Mouse (Mus musculus): Measurements from ENCODE around the gene Pgpep1. TPM values are rescaled to one million over a fixed set of nuclear protein-coding genes. Genes with fewer than 3 reads are reported as not detected.
A peak's percentile ranks its signal among the peaks of the same experiment; 100 is the strongest.

Gene Pgpep1
- total and polyA plus RNA-seq, 2 experiments from 2014 or later: 44.2 to 65.7 TPM

DNA sequence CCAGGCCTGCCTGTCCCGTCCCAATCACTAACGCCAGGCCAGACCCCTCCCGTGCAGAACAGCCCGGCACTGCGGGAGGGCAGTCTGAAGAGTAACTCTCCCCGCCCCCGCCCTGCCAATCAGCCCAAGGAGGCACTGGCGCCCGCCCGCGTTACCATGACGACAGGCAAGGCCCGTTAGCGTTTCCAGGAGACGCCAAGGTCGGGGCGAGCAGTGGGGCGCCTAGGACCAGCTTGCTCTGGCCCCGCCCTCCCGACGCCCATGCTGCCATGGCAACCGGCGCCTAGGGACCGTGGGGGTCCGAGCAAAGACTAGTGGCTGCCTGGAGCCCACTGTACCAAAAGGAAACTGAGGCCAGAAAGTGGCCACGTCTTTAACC is 58.9 kb downstream of the Pgpep1 start:
- Histone ChIP-seq H3K36me3 (ENCODE audit: insufficient read depth, low read length) (no peaks in the 10 kb centered on the region), H3K9ac (replicated peaks; ENCODE audit: low read length) (0 out of 2 replicates have a peak overlapping the region, but pooled peaks have one; percentile 13), H3K4me2 (ENCODE audit: low read depth, low read length) (peak overlapping the region; percentile 48), H3K4me3 (ENCODE audit: low read length) (peak overlapping the region; percentile 14; the same call in 1 of the 2 replicates), H3K9me3 (ENCODE audit: low read length) (no peaks in the 10 kb centered on the region), H3K4me1 (ENCODE audit: insufficient read depth, low read length) (peaks cover 24% of the 10 kb centered on the region), H3K27ac (peak overlapping the region; percentile 80; the same call in 1 of the 2 replicates), H3K27me3 (ENCODE audit: insufficient read depth, low read length) (no peaks in the 10 kb centered on the region)
- no peak for TF ChIP-seq CTCF (IDR thresholded peaks at IDR 0.05; ENCODE audit: low read depth)
- ATAC-seq (peak; percentile 63), DNase-seq (ENCODE audit: low spot score) (peak; percentile 95)
- WGBS: 1% methylated on average over 26 of the region's 26 CpGs

DNA sequence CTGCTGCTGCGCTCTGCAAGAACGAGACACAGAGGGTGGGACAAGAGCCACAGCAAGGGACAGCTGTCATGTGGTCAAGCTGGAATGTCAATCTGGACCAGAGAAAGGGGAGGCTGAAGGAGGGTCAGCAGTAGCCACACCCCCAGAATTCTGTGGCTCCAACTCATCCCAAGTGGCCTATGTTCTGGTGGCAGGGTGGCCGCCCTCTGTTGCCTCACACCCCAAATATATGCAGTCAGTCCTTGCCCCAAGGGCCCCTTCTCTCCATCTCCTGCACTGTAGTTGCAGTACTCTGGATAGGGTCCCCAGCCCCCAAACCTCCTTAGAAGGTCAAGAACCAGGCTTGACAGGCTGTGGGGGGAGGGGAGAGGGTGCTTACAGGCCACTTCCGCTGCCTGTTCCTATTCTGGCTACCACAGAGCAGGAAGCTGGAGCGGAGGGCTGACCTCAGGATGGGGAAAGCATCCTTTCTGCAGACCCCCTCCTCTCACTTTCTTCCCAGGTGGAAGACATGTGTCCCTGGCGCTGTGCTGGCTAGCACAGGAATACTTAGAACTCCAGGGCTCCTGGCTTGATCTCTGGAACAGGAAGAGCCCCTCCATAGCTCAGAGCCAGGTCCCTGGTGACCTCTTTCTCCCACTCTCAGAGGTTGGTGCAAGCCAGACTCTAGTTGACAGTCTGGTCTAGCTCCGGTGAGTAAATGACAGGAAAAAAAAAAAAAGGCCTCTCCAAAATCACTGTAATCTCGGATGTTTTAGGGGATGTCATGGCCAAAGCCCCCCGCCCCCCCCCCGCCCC is 59.5 kb downstream of the Pgpep1 start:
- 17% methylated on average over 10 of the region's 10 CpGs for WGBS
- ATAC-seq: no peak
- DNase-seq (ENCODE audit: low spot score): peak; percentile 27
- no peaks in the 10 kb centered on the region for H3K27me3 ChIP-seq (ENCODE audit: insufficient read depth, low read length)
- H3K9ac ChIP-seq (replicated peaks; ENCODE audit: low read length): peak overlapping the region; percentile 13; the same call in 1 of the 2 replicates
- peak overlapping the region; percentile 80 for H3K27ac ChIP-seq
- H3K4me3 ChIP-seq (ENCODE audit: low read length): peak overlapping the region; percentile 14; the same call in 1 of the 2 replicates
- peaks cover 24% of the 10 kb centered on the region for H3K4me1 ChIP-seq (ENCODE audit: insufficient read depth, low read length)
- H3K4me2 ChIP-seq (ENCODE audit: low read depth, low read length): peak overlapping the region; percentile 48
- no peaks in the 10 kb centered on the region for H3K36me3 ChIP-seq (ENCODE audit: insufficient read depth, low read length)
- no peaks in the 10 kb centered on the region for H3K9me3 ChIP-seq (ENCODE audit: low read length)
- TF ChIP-seq CTCF (IDR thresholded peaks at IDR 0.05; ENCODE audit: low read depth): no peak

DNA sequence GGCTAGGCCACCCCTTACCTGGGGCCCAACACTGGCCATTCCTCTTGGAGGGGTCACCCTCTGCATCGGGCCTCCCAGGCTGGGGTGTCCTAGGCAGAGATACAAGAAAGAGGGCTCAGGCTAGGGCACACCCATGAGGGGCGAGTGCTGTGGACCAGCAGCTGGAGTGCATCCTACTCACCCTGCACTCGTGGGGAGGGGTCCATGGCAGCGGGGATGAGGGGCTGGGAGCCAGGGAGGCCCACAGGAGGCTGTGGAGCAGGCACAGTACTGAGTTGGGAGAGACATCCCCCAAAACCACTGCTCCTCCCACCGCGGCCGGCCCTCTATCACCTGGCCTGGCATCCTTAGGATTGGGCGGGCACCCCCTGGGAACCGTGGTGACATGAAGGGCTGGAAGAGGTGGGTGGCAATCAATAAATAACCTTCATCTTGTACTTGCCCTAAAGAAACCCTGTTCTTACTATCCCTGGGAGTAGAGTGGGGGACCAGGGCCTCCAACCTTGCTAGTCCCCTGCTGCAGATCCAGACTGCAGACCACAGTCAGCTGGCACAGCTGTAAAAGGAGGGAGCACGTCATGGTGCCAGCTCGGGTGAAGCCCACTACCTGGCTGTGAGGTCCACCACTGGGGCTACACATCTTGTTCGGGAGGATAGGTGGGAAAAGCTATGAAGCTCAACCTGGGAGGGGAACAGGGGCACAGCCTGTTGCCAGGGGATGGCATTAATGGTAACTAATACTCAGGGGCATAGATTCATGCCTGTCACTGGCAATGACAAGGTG is 60.5 kb downstream of the Pgpep1 start:
- Histone ChIP-seq H3K9ac (replicated peaks; ENCODE audit: low read length) (no peak overlapping the region), H3K4me1 (ENCODE audit: insufficient read depth, low read length) (peaks cover 31% of the 10 kb centered on the region), H3K36me3 (ENCODE audit: insufficient read depth, low read length) (no peaks in the 10 kb centered on the region), H3K27ac (no peak overlapping the region), H3K4me3 (ENCODE audit: low read length) (no peak overlapping the region), H3K27me3 (ENCODE audit: insufficient read depth, low read length) (no peaks in the 10 kb centered on the region), H3K9me3 (ENCODE audit: low read length) (no peaks in the 10 kb centered on the region), H3K4me2 (ENCODE audit: low read depth, low read length) (no peak overlapping the region)
- DNase-seq (ENCODE audit: low spot score): no peak
- TF ChIP-seq CTCF (IDR thresholded peaks at IDR 0.05; ENCODE audit: low read depth): no peak
- WGBS: 77% methylated on average over 12 of the region's 12 CpGs
- no peak for ATAC-seq

DNA sequence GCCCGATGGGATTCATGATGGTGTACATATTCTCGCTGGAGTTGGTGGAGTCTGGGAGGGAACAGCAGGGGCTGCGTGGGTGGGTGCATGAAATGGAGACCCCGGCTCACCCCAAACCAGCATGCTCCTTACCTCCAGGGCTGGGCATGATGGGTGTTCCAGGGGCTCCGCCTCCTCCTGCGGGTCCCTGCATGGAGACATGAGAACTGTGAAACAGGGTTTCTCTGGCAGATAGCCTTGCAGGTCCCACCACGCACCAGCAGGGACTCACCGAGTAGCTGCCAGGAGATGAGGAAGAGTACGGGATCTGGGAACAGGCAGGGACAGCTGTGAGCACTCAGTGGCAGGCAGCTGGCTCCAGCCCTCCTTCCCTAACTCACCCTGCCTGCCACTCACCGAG is 61.5 kb downstream of the Pgpep1 start:
- 15% methylated on average over 10 of the region's 10 CpGs for WGBS
- Histone ChIP-seq H3K27ac (no peak overlapping the region), H3K9ac (replicated peaks; ENCODE audit: low read length) (no peak overlapping the region), H3K36me3 (ENCODE audit: insufficient read depth, low read length) (no peaks in the 10 kb centered on the region), H3K4me1 (ENCODE audit: insufficient read depth, low read length) (peaks cover 34% of the 10 kb centered on the region), H3K4me3 (ENCODE audit: low read length) (peak overlapping the region; percentile 31; the same call in 1 of the 2 replicates), H3K9me3 (ENCODE audit: low read length) (no peaks in the 10 kb centered on the region), H3K4me2 (ENCODE audit: low read depth, low read length) (peak overlapping the region; percentile 59), H3K27me3 (ENCODE audit: insufficient read depth, low read length) (no peaks in the 10 kb centered on the region)
- ATAC-seq (no peak), DNase-seq (ENCODE audit: low spot score) (no peak)
- no peak for TF ChIP-seq CTCF (IDR thresholded peaks at IDR 0.05; ENCODE audit: low read depth)

DNA sequence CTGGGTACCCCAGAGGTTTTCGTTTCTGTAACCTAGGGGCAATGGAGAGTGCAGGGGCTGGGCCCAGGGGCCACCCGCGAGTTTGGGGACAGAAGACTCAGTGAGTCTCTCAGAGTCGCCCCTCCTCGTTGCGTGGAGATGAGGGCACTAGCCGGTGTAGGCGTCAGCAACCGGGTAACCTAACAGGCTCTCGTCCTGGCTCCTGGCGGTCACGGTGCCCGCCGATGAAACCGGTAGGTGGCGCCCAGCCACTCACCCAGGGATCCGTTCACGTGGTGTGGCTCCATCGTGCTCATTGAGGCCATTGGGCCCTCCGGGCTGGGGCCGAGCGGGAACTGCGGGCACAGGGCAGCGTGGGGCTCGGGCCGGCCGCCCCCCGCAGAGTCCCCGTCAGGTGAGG is 61.9 kb downstream of the Pgpep1 start:
- H3K27ac ChIP-seq: no peak overlapping the region
- 4% methylated on average over 29 of the region's 29 CpGs for WGBS
- no peaks in the 10 kb centered on the region for H3K9me3 ChIP-seq (ENCODE audit: low read length)
- peak overlapping the region; percentile 53; the same call in 1 of the 2 replicates for H3K9ac ChIP-seq (replicated peaks; ENCODE audit: low read length)
- H3K4me2 ChIP-seq (ENCODE audit: low read depth, low read length): peak overlapping the region; percentile 59
- DNase-seq (ENCODE audit: low spot score) (peak; percentile 87), ATAC-seq (peak; percentile 33)
- TF ChIP-seq CTCF (IDR thresholded peaks at IDR 0.05; ENCODE audit: low read depth): peak; percentile 79
- H3K4me3 ChIP-seq (ENCODE audit: low read length): peak overlapping the region; percentile 31
- H3K36me3 ChIP-seq (ENCODE audit: insufficient read depth, low read length): no peaks in the 10 kb centered on the region
- H3K4me1 ChIP-seq (ENCODE audit: insufficient read depth, low read length): peaks cover 34% of the 10 kb centered on the region
- H3K27me3 ChIP-seq (ENCODE audit: insufficient read depth, low read length): no peaks in the 10 kb centered on the region

DNA sequence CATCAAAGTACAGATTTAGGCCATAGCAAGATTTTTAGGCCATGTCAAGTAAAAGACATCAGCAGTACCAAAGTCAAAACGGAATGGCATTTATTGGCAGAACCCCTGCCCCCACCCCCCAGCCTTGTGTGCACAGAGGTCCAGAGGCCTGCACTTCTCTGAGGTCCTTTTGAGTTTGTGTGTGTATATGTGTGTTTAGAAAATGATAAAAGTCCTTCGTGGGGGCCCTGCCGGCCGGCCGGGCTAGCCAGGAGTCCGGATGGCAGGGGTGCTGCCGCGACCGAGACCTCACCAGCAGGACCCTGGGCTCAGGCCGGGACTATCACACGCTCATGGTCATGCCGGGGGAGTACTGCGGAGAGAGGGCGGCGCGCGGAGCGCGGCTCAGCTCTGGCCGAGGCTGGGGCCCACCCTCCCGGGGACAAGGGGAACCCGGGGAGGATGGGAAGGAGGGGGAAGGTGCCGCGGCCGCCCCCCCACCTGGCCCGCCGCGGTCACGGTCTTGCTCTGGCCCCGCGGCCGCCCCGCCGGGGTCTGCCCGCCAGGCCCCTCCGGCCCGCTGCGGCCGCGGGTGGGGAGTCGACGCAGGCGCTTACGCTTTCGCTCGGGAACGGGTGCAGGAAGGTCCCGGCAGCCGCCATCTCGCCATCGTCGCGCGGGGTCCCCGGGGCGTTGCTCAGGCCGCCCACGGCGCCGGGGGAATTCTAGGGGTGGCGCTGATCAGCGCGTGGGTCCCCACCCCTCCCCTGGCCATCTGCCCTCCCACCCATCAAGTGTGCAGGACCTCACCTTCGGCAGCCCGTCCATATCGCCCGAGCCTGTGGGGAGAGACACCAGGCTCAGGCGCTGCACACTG is 62.5 kb downstream of the Pgpep1 start:
- ATAC-seq: no peak
- Histone ChIP-seq H3K9me3 (ENCODE audit: low read length) (no peaks in the 10 kb centered on the region), H3K27me3 (ENCODE audit: insufficient read depth, low read length) (no peaks in the 10 kb centered on the region), H3K4me2 (ENCODE audit: low read depth, low read length) (peak overlapping the region; percentile 59), H3K27ac (no peak overlapping the region), H3K4me3 (ENCODE audit: low read length) (peak overlapping the region; percentile 31), H3K36me3 (ENCODE audit: insufficient read depth, low read length) (no peaks in the 10 kb centered on the region), H3K9ac (replicated peaks; ENCODE audit: low read length) (peak overlapping the region; percentile 53), H3K4me1 (ENCODE audit: insufficient read depth, low read length) (peaks cover 34% of the 10 kb centered on the region)
- peak; percentile 25 for DNase-seq (ENCODE audit: low spot score)
- TF ChIP-seq CTCF (IDR thresholded peaks at IDR 0.05; ENCODE audit: low read depth): no peak
- WGBS: 15% methylated on average over 56 of the region's 68 CpGs

Measured in hindbrain, postnatal 0 days (tissue).